Mouse (Mus musculus) gastrocnemius, adult 8-10 months (tissue): ENCODE results near the gene Kpna6. TPM values are rescaled to one million over a fixed set of nuclear protein-coding genes. Genes with fewer than 3 reads are reported as not detected.
A peak's percentile ranks its signal among the peaks of the same experiment; 100 is the strongest.
"Not testable (repeated sequence)": the region's sequence is repeated elsewhere in the genome, so short reads cannot be mapped to it uniquely, and the experiment has no call there.

Experiments
- DNase-seq, 2 experiments: peaks; one replicate each; pipeline ENCODE4 v3.0.0; 2022; ENCODE audit warnings: low spot score in 2 of 2
- total RNA-seq, 4 experiments: library from RNA; stranded (reverse); gene quantifications; 2 replicates each; pipeline ENCODE4 v1.2.4; 2022

The Kpna6 gene
- 10 to 100 TPM; 69.1 to 77.9 (median 76.0) TPM for total RNA-seq

- DNase-seq, result peak; percentile 76 to 82
Observed at GRCm38 (mm10) chr4:129672083-129672877, at the start of gene Kpna6. Gene Kpna6 (minus strand): TSS chr4:129672767.

GRCm38 (mm10) chr4:129716310-129716709 is 43.7 kb upstream of the Kpna6 start:
- no peak for DNase-seq

- no peak for DNase-seq
Observed at GRCm38 (mm10) chr4:129709486-129710129, 37.0 kb upstream of the Kpna6 start.

- no peak for DNase-seq
Observed at GRCm38 (mm10) chr4:129706750-129707149, 34.2 kb upstream of the Kpna6 start.

- DNase-seq, result peak; percentile 21 to 41
Observed at GRCm38 (mm10) chr4:129702454-129702853, 29.9 kb upstream of the Kpna6 start.

GRCm38 (mm10) chr4:129701503-129702377 is 29.2 kb upstream of the Kpna6 start:
- DNase-seq, result peak; percentile 71 to 74

- not testable (repeated sequence) for DNase-seq
Observed at GRCm38 (mm10) chr4:129700661-129701060, 28.1 kb upstream of the Kpna6 start.

GRCm38 (mm10) chr4:129700216-129700615 is 27.6 kb upstream of the Kpna6 start:
- no peak for DNase-seq

GRCm38 (mm10) chr4:129697191-129697590 is 24.6 kb upstream of the Kpna6 start:
- no peak for DNase-seq

- DNase-seq, result peak; percentile 83 to 85
Observed at GRCm38 (mm10) chr4:129696158-129696985, 23.8 kb upstream of the Kpna6 start, which contains the start of gene Tmem39b. Gene Tmem39b (minus strand): TSS chr4:129696838.

GRCm38 (mm10) chr4:129695815-129696157 is 23.2 kb upstream of the Kpna6 start:
- DNase-seq, result no peak

GRCm38 (mm10) chr4:129684531-129684930 is 12.0 kb upstream of the Kpna6 start:
- DNase-seq, result no peak

- DNase-seq, result no peak
Observed at GRCm38 (mm10) chr4:129683901-129684493, 11.4 kb upstream of the Kpna6 start.

GRCm38 (mm10) chr4:129681837-129682236 is 9.3 kb upstream of the Kpna6 start:
- DNase-seq, result no peak

GRCm38 (mm10) chr4:129672878-129673449 is 397 bp upstream of the Kpna6 start:
- no peak for DNase-seq

GRCm38 (mm10) chr4:129671491-129672082 is 980 bp downstream of the Kpna6 start:
- DNase-seq, result peak; percentile 12 to 17

GRCm38 (mm10) chr4:129662255-129662813 is 10.2 kb downstream of the Kpna6 start:
- DNase-seq, result no peak

- DNase-seq, result no peak
Observed at GRCm38 (mm10) chr4:129661584-129661983, 11.0 kb downstream of the Kpna6 start.

GRCm38 (mm10) chr4:129654770-129655169 is 17.8 kb downstream of the Kpna6 start:
- no peak for DNase-seq
